Mouse (Mus musculus): ENCODE data around the gene Btbd9.

Btbd9 gene

DNA sequence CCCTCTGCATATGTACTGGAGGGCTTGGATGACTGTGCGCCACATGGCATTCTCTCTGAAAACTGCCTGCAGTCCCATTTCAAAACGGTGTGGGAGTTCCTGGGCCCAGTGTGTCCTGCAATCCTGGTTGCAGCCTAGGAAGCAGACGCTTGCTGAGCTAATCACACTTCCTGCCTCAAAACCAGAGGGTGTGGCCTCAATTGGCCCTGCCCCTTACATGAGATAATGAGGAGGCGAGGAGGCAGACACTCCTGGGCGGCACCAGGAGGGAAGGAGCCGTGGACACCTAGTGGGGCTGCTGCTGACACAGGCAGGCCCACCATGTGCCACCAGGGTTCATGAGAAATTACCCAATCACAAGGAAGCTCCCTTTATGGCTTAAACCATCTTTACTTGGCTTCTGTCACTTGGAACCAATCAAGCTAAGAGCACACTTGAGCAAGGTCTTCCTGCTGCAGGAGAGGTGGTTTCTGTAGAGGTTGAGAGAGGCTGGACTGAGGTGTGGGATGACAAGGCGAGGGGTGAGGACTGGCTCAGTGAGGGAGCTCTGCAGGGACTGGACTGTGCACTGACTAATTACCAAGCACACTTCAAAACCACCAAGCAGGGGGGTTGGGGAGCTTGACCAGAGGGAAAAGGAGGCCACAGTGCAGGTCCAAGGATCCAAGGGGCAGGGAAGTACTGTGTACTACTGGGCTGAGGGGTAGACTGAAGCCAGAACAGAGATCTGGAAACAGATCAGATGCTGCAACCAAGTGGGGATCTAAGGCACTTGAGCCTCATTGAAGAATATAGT lies 295.8 kb downstream of the Btbd9 start:
- DNase-seq (ENCODE audit: low spot score in 2 of 2): no peak

DNA sequence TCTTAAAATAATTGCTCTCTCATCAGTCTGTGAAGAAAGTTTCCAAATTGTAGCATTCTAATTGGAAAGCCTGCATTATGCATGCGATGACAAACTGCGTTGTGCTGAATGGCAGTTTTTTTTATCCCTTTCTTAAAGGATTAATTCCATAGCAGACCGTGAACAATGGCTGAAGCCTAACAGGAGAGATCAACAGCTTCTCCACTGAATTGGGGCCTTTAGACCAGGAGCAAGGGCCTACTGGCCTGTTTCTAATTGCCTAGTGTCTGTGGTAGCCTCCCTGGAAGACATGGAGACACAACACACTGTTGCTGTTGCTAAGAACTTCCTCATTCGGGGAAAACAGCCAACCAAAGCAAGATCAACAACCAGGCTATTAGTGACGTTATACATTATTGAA lies 296.6 kb downstream of the Btbd9 start:
- no peak for DNase-seq (ENCODE audit: low spot score in 2 of 2)

DNA sequence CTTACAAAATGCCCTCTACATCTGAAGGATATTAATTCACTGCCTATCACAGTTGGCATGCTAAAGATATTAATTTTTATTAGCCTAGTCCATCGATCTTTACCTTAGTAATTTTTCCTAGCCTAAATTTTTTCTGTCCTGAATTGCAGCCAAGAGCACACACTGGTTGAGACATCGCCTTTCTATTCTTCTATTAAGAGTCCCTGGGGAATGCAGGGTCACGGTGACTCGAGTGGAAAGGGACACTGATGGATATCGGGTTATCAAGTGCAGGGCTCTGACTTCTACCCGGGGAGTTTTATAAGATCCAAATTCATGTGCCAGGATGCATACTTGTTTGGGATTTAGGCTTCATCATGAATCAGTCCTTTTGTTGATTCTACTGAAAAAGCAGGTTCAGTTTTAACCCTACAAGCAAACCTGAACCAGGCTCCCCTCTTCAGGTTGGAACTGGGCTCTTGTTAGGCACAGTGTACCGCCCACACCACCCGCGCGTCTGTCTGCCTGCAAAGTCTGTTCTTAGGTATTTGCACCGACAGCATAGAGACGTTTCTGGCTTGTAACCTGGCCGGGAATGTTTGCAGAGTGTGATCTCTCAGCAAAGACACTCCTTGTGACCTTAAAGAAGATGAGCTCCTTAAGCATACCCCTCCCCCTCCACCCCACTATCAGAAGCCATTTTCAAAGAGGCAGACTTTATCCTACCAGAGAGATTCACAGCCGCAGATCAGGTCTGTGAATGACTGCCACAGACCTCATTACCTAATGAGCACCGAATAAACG lies 297.5 kb downstream of the Btbd9 start:
- peak; percentile 41 to 65 for DNase-seq (ENCODE audit: low spot score in 2 of 2)

DNA sequence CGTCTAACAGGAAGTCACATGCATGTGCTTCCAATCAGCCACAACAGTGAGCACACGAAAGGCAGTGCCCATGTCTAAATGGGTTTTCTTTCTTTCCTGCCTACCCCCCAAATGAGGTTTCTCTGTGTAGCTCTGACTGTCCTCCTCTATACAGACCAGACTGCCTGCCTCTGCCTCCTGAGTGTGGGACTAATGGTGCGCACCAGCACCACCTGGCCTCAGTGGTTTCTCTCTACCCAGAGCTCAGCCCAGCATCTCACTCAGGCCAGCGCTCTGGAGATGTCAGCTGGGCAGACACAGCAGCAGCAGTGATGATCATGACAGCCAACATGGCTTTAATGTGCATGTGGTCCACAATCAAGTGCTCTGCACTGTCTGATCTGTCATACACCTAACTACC lies 299.8 kb downstream of the Btbd9 start:
- no peak for DNase-seq (ENCODE audit: low spot score in 2 of 2)

DNA sequence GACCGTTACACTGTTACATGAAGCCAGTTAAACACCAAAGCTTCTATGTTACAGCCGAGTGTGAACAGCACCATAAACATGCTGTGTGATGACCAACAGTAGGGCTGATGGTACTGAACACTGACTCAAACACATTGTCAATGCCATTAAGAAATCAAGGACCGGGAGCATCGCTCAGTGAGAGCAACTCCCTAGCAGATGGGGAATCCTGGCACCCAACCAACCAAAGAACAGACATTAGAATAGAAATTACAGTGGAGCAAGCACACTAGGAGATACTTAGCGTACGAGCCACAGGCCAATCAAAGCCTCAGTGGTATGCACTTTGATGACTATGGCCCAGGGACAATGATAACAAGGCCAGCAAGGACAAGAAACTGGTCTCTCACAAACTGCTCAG lies 303.5 kb downstream of the Btbd9 start:
- peak; percentile 58 to 60 for DNase-seq (ENCODE audit: low spot score in 2 of 2)

DNA sequence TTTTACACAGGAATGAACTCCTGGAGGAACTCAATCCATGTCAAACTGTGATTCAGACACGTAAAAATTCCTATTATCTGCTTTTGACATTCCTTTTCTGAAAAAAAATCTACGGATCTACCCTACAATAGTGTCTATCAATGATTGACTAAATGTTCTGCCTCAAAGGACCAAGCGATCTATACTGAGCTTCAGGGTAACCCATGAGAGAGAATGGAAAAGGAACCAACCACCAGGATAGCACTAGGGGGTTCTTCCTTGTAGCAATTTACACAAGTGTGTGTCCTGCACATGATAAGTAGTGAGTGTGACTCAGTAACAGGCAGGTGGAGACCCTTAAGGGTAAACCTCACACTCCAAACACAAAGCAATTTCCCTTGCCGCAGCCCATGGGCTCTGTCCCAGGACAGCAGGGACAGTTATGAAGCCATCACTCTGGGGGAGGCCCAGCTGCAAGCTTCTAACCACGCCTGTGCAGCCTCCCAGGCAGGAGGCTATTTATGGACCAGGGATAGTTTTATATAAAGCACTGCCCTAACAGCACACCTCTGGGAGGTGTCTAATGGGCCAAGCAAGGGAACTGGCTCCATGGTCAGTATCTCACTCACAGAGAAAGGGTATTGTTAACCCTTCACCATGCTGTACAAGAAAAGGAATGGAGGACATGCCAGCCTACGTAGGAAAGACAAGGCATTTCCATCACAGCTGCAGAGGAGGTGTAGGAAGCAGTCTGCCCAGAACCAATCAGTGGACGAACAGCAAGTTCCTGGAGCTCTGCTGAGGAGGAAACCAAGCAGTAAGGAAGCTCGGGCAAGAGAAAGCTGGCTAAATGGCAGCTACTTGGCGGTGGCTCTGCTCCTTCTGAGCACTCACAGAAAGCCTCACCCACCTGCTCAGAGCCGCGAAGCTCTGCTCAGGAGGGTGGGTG lies 306.9 kb downstream of the Btbd9 start:
- DNase-seq (ENCODE audit: low spot score in 2 of 2): peak; percentile 54 to 56

DNA sequence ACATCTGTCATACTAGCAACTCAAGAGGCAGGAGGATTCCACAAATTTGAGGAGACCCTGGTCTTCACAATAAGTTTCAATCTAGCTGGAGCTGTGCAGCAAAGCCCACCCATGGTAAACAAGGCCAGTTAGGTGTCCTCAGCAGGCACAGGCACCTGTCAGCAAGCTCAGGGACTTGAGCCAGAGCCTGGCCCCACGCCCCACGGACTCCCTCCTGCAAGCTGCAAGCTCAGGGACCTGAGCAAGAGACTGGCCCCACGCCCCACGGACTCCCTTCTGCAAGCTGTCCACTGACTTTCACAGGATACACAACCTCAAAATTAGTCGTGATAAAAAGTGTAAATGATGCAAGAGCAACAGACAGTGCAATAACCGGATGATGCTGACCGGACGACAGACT lies 307.8 kb downstream of the Btbd9 start:
- DNase-seq (ENCODE audit: low spot score in 2 of 2): no peak

DNA sequence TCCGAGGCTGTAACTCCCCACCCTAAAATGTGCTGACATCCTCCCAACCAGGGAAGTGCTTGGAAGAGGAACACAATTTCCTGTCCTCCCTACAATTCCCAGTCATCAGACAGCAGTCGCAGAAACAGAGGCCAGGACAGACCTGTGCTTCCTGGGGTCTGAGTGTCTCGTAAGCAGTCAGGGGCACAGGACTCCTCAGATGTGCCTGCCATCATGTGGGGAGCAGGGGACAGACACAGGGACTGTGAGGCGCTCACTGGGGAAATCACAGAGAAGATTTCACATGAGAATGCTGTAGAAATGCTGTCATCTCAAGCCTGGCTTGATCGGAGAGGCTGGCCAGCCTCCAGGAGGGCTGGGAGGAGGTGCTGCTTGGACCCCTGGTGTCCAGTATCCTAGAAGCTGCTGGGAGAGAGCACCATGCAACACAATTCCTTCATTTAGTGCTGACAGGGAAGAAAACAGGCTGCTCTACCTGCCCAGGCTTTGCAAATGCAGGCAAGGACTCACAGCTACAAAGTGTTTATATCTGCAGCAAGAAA lies 308.8 kb downstream of the Btbd9 start:
- DNase-seq (ENCODE audit: low spot score in 2 of 2): no peak

DNA sequence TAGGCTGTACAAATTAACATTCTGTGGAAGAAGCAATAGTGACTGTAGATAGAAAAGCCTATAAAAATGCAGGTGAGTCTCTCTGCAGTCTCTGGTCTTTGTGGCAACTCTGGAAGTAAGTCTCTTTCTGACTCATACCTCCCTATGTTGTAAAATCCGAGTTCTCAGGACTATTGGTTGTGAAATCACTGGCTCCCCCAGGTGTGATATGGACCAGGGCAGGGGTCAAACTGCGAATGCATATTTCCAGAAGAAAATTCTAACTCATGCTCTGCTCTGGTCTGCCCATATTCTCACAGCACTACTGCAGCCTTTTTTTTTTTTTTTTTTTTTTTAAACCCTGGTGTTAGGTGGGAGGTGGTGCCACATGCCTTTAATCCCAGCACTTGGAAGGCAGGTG lies 312.8 kb downstream of the Btbd9 start:
- no peak for DNase-seq (ENCODE audit: low spot score in 2 of 2)

DNA sequence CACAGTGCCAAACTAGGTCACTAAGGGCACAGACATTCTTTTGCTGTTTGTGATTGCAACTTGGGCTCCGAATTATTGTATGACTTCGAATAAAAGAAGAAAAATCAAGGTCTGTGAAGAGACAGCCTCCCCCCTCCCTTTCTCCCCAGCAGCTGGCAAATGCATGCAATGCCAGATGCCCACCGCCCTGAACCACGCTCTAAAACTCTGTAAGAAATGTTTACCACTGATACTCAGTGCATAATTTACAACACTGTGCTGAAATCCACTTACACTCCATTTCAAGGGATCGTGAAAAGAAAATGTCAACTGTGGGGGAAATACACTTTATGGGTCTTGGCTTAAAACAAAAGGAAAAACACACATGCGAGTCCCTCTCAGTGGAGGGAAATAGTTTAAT lies 313.3 kb downstream of the Btbd9 start:
- DNase-seq (ENCODE audit: low spot score in 2 of 2): no peak

DNA sequence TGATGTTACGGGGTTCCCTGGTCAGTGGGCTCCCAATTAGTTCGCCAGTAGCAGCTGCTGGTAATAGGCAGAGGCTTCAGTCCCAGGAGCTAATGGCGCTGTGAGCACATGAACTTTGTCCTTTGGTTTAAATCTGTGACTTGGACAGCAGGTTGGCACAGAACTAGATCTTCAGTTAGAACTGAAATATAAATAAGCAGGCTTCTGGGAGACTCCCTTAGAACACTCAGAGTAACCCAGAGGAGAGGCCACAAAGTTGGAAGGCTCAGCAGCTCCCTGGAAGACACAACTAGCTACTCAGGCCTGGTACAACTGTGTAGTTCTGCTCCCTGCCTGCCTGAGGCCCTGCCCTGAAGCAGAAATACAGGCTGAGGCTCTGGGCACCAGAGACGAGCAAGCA lies 313.8 kb downstream of the Btbd9 start:
- DNase-seq (ENCODE audit: low spot score in 2 of 2): no peak

DNA sequence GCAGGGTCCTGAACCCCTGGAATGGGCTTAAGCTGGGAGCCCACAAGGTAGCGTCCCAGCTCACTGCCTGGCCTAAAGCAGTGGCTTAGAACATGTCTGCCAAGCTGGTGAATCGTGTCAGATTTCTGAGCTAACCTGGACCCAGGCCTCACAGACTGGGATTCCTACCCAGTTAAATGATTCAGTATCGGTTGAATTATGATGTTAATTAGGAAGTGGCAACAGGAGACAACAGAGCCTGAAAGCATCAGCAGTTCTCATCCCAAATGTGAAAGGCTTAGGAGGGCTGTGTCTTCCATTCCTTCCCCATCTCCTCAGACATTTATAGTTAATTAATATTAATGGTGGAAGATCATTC lies 314.3 kb downstream of the Btbd9 start:
- no peak for DNase-seq (ENCODE audit: low spot score in 2 of 2)

DNA sequence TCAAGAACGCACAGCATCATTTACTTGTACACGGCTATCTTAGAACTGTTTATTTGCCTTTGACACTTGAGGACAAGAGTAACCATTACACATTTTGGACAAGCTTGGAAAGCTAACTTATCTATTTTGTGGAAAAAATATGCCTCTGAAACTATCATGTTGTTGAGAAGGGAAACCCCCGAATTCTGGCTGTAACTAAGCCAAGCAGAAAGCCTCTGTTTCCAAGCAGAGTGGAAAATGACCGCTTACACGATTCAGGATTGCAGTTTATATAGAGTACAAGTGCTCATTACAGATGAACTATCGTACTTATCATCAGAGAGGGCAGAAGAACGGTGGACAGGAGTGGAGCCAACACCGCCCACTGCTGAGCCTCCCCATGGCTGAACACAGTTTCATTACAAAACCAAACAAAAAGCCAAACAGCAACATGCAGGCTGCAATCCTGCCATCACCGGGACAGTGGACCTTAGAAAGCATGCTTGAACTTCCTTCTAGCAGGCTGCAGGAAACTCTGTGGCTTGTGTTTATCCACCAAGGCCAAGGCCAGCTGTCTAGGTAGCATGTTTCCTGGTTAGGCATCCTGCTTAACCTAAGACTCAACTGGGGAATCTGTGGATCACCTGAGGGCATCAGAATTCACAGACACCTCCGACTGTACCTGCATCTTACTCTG lies 314.8 kb downstream of the Btbd9 start:
- no peak for DNase-seq (ENCODE audit: low spot score in 2 of 2)

DNA sequence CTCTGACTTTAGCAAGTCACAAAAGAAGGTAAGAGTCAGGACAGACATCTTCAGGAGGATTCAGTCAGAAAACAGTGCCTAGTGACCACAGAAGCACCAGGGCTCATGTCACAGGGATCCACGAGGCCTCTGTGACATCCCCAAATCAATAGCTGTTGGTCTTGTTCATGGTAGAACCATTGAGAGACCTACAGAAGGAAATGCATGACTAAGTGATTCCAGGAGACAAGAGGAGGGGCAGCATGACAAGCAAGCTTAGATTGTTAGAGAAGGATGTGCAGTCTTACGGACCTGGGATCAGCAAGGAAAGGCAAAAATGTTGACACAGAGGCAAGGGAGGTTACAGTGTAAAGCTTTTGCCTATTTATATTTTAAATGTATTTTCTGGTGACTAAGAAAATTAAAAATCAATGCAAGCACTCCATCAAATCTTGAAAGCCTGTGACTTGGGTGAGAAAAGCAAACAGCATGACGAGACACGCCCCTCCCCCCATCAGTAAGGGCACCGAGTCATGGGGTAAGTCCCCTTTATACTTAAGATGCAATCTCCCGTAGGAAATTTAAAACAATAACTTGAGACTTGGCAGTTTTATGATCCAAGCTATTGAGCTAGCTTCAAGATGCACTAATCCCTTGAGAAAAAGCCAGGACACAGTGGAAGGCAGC lies 315.5 kb downstream of the Btbd9 start:
- DNase-seq (ENCODE audit: low spot score in 2 of 2): no peak

DNA sequence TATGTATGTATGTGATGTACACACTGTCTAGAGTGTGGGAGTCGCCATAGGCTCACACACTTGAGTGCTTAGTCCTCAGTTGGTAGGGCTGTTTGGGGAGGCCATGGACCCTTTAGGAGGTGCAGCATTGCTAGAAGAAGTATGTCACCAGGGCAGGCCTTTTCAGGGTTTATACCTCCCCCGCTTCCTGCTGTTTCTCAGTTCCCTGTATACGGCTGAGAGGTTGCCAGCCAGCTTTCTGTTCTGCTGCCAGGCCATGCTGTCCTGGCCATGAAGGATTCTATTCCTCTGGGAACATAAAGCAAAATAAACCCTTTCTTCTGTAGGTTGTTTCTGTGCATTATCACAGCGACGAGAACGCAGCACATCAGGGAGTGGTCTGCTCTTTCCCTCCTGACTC lies 316.4 kb downstream of the Btbd9 start:
- DNase-seq (ENCODE audit: low spot score in 2 of 2): no peak

DNA sequence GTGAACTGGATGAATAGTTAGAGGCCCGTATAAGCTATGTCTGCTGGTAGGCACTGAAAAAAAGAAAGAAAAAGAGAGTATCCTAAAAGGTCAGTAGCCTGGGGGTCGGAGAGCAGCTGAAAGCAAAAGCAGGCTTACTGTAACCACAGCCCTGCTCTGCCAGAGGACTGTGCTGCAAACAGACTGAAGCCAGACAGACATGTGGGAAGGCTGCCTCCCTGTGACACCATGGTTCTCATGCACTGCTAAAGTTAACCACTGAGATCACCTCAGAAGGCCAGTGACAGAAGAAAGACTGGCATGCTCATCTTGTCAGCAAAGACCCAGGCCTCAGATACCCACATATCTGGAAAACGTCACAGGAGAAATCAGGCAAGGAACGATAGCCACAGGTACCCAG lies 317.8 kb downstream of the Btbd9 start:
- DNase-seq (ENCODE audit: low spot score in 2 of 2): no peak

DNA sequence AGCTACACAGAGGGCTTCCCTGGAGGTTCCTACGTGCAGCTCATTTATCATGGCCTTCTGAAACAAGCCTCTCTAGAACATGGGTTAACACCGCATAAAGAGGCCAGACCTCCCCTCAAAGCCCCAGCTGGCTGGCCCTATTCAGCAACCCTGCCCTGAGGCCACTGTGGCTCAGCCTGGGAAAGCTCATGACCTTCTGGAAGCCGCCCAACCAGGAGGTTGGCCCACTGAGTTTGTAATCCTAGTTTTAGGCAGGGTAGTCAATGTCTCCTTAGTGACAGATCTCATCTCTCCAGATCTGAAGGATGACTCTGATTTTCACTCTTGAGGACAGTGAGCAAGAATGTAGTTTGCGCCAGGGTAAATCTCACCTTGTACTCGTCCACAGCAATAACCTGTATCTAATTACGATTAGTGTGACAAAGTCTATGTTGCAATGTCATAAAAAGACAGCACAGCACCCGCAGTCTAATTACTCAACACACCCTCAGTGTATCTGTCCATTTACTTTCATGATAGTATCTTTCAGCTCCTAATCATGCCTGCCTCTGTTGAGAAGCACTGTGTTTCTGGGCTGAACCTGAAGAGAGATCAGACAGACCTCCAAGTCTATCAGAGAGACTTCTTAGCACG lies 320.2 kb downstream of the Btbd9 start:
- DNase-seq (ENCODE audit: low spot score in 2 of 2): no peak

DNA sequence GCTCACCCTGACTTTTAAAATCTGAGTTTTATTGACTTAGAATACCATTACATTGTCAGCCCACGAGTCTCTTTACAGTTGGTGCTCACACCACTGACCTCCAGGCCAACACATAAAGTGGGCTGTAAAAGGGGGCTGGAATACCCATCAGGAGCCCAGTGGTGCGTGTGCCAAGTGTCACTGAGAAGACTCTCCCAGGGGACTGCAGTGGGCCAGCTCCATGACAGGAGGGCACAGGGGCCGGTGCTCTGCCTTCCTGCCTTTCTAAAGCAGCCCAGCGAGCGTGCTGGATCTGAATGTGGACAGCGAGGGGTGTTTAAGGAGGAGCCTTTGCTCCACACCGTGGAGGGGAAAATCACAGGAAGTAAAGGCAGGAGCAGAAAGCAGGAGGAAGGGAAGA lies 322.4 kb downstream of the Btbd9 start:
- DNase-seq (ENCODE audit: low spot score in 2 of 2): no peak

DNA sequence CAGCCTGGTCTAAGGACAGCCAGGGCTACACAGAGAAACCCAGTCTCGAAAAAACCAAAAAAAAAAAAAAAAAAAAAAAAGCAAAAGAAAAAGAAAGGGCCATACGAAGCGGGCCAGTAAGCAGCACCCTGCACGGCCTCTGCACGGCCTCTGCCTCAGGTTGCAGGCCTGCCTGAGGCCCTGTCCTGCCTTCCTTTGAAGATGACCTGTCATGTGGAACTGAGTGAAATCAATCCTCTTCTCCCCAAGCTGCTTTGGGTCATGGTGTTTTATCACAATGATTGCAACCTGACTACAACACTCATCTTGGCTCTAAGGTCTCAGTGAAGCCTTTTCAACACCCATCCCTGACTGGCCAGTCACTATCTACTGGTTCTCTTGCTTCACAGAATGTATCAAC lies 323.3 kb downstream of the Btbd9 start:
- no peak for DNase-seq (ENCODE audit: low spot score in 2 of 2)

DNA sequence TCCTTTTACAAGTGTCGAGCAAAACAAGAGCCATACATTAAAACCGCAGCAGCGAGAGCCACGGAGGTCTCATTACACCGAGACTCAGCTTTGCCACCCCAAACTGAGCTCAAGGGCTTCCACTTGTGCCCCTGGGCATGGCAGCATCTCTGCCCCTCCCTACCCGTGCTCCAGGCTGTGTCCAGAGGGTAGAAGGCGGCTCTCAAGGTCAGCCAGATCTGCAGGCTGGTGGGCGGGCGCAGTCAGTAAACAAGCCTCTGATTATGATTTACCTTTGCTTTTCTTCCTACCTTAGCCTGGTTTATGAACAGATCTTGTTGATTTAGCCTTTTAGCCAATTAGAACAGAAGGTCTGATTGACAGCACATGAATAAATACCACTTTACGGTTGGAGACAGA lies 331.0 kb downstream of the Btbd9 start:
- no peak for DNase-seq (ENCODE audit: low spot score in 2 of 2)
